Mouse (Mus musculus) bone marrow macrophage, adult 2 months (primary cell): ENCODE measurements around the gene Ndufaf3. TPM values are rescaled to one million over a fixed set of nuclear protein-coding genes. Genes with fewer than 3 reads are reported as not detected.

Experiments used
- H3K27ac ChIP-seq: 2 replicates; pipeline ENCODE4 v1.5.1; 2012; ENCODE audit warnings: low read depth, low read length; ENCODE audit not compliant: insufficient read depth
- H3K4me1 ChIP-seq: 2 replicates; pipeline ENCODE4 v1.6.1; 2012; ENCODE audit warnings: low read length; ENCODE audit not compliant: control insufficient read depth, insufficient read depth
- H3K4me3 ChIP-seq: 2 replicates; pipeline ENCODE4 v1.5.1; 2012; ENCODE audit warnings: mild to moderate bottlenecking, low read length, moderate library complexity; ENCODE audit not compliant: insufficient read depth
- CTCF ChIP-seq: IDR thresholded peaks from 2 replicates; pipeline ENCODE4 v1.5.1; 2012; ENCODE audit warnings: low read depth, mild to moderate bottlenecking, low read length, moderate library complexity
- POLR2A ChIP-seq: IDR thresholded peaks from 2 replicates; pipeline ENCODE4 v1.6.1; 2012; ENCODE audit warnings: mild to moderate bottlenecking, low read depth, low read length, borderline replicate concordance
- polyA plus RNA-seq: library from polyadenylated mRNA; stranded (reverse); fragments of >200 nt; gene quantifications from 2 replicates; pipeline ENCODE4 v1.2.4, GENCODE M21; 2012; ENCODE audit not compliant: missing spikeins, insufficient read depth, insufficient read length

The Ndufaf3 gene
- polyA plus RNA-seq, 1 experiment: 29.7 TPM

DNA sequence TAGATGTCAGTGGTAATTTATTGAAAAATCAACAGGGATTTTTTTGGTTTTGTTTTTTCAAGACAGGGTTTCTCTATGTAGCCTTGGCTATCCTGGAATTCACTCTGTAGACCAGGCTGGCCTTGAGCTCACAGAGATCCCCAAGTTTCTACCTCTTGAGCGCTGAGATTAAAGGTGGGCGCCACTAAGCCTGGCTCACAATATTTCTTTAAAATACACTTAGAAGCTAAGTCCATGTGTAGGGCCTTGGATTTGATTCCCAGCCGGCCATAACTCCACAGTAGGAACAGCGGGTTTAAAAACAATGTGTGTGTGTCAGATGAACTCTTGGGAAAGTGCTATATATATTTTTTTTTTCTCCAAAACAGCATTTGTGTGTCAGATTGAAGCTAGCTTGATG is 43.9 kb downstream of the Ndufaf3 start:
- Histone ChIP-seq H3K4me3 (no peak overlapping the region), H3K27ac (no peak overlapping the region), H3K4me1 (peaks cover 16% of the 10 kb centered on the region)
- TF ChIP-seq CTCF (no peak), POLR2A (no peak)

DNA sequence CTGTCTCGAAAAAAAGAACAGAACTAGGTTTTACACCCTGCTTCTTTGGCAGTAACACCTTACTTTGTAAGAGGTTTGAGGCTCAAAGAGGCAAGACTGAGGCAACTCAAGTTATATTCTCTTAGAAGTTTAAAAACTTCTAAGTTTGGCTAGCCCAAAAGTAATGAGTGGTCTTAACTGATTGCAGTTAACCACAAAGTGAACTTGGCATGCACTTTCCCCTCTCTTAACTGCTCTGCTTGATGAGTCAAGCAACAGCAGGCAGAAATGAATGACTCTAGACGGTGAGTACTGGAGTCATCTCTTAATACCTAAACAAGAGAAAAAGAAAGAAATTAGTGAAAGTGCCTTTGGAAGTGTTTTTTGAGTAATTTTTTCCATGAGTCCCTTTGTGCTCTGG is 45.6 kb downstream of the Ndufaf3 start:
- TF ChIP-seq POLR2A: no peak
- TF ChIP-seq CTCF: no peak

GRCm38 (mm10) chr9:108517931-108518332 is 49.3 kb downstream of the Ndufaf3 start:
- Histone ChIP-seq H3K4me3 (peak overlapping the region; percentile 67), H3K4me1 (peaks cover 16% of the 10 kb centered on the region), H3K27ac (peak overlapping the region; percentile 71)
- TF ChIP-seq POLR2A (no peak), CTCF (no peak)

More for the DNA sequence above, 45.6 kb downstream of the Ndufaf3 start:
- H3K4me3 ChIP-seq: no peak overlapping the region
- peaks cover 16% of the 10 kb centered on the region for H3K4me1 ChIP-seq
- no peak overlapping the region for H3K27ac ChIP-seq

DNA sequence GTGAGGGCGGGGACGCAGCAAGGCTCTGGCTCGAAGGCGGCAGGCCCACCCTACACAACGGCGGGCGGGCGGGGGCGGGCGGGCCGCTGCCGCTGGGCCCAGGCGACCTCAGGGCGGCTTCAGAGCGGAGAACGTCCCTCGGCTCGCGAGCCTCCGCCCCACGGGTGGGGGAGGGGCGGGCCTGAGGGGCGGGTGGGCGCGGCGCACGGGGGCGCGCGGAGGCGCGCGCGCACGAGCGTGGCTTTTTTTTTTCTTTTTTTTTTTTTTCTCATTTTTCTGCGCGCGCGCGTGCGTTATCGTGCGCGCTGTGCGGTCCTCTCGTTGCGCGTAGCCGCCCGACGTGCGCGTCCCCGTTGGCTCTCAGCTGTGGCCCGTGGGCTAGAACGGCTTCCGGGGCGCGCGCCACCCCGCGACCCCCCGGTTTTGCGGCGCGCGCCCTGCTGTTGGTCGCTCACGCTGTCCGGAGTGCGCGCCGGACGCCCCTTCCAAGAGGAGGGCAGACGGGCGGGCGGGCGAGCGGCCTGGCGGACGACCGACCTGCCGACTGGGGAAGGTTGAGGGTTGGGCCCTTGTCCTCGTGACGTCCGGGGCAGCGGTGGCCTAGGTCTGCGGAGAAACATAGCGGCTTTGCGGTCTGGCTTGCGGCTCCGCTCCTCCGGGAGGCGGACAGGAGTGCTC is 49.8 kb downstream of the Ndufaf3 start:
- H3K4me1 ChIP-seq: peaks cover 16% of the 10 kb centered on the region
- H3K27ac ChIP-seq: peak overlapping the region; percentile 95
- no peak for TF ChIP-seq POLR2A
- TF ChIP-seq CTCF: no peak
- H3K4me3 ChIP-seq: peak overlapping the region; percentile 96

DNA sequence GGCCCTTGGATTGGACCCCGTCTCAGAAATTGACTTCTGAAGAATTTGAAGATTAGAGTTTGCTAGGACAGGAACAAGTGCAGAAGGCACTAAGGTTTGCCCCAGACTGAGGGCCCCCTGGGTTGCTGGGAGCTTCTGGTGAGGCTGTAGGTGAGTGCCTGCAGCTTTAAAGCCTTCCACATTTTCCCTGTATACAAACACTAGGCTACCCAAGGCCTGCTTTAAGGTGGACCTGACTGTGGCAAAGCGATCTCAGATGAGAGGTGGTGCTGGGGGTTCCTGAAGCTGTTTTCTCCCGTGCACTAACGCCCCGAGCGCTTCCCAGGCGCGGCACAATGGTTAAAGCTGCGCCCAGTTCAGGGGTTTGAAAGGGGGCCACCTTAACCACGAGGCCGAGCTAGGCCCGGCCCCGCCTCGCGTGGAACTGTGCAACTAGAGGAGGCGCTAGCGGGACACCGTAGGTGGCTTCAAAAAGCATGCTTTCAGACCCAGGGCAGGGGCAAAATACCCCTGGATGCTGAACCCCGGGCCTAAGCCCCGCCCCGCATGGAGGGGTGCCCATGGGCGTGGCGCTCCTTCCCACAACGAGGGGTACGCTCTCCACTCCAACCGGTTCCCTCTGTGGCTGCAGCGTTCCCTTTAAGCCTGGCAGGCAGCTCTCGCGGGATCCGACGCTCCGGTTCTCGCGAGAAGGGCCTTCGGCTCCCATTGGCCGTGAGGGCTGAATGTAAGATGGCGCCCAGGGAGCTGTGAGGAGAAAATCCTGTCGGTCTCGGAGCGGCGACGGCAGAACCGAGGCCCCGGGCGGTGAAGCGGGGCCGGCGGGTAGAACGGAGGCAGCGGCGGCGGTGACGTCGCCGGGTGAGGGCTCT is 50.6 kb downstream of the Ndufaf3 start, which contains the start of gene Qrich1:
TSS of gene Qrich1 (plus strand) at position 427 of the 872 bp plus-strand sequence.
- Histone ChIP-seq H3K27ac (peak within 1 kb of the TSS; percentile 95), H3K4me1 (peaks cover 14% of the 10 kb centered on the region), H3K4me3 (peak within 1 kb of the TSS; percentile 96)
- TF ChIP-seq CTCF (no peak), POLR2A (no peak)

Other genes with a start within 250 kb of the Ndufaf3 start
- gene Gpx1, start 228.5 kb downstream of the Ndufaf3 start, polyA plus RNA-seq: 531 and 533 TPM in 2 replicates
- gene Usp4, start 219.6 kb downstream of the Ndufaf3 start, polyA plus RNA-seq: 70.1 and 70.9 TPM in 2 replicates
- gene 1700102P08Rik, start 174.6 kb downstream of the Ndufaf3 start, polyA plus RNA-seq: not detected in 2 replicates
- not detected in 2 replicates for gene Ccdc36, start 138.9 kb downstream of the Ndufaf3 start, polyA plus RNA-seq
- not detected in 2 replicates for gene BC048562, start 131.0 kb downstream of the Ndufaf3 start, polyA plus RNA-seq
- gene Ccdc71, start 106.9 kb downstream of the Ndufaf3 start, polyA plus RNA-seq: 17.3 and 18.1 TPM in 2 replicates
- gene Klhdc8b, start 105.9 kb downstream of the Ndufaf3 start, polyA plus RNA-seq: 3.6 and 6.2 TPM in 2 replicates
- gene Lamb2, start 87.7 kb downstream of the Ndufaf3 start, polyA plus RNA-seq: 2.7 and 3.4 TPM in 2 replicates
- gene Usp19, start 76.8 kb downstream of the Ndufaf3 start, polyA plus RNA-seq: 86.8 and 87.1 TPM in 2 replicates
- 165 and 180 TPM in 2 replicates for gene Qars, start 59.7 kb downstream of the Ndufaf3 start, polyA plus RNA-seq
- 73.6 and 80.9 TPM in 2 replicates for gene Qrich1, start 50.6 kb downstream of the Ndufaf3 start, polyA plus RNA-seq
- 44.2 and 59.9 TPM in 2 replicates for gene Impdh2, start 7.1 kb downstream of the Ndufaf3 start, polyA plus RNA-seq
- gene Dalrd3, start 2.5 kb upstream of the Ndufaf3 start, polyA plus RNA-seq: 44.7 and 52.7 TPM in 2 replicates
- gene Wdr6, start 11.3 kb upstream of the Ndufaf3 start, polyA plus RNA-seq: 8.0 and 8.5 TPM in 2 replicates
- not detected in 2 replicates for gene P4htm, start 30.2 kb upstream of the Ndufaf3 start, polyA plus RNA-seq
- gene Arih2, start 82.0 kb upstream of the Ndufaf3 start, polyA plus RNA-seq: 38.4 and 43.1 TPM in 2 replicates
- 28.5 and 29.9 TPM in 2 replicates for gene Slc25a20, start 94.7 kb upstream of the Ndufaf3 start, polyA plus RNA-seq
- 35.2 and 37.6 TPM in 2 replicates for gene Prkar2a, start 121.9 kb upstream of the Ndufaf3 start, polyA plus RNA-seq
- 37.3 and 40.7 TPM in 2 replicates for gene Ip6k2, start 216.4 kb upstream of the Ndufaf3 start, polyA plus RNA-seq
- gene Nckipsd, start 240.9 kb upstream of the Ndufaf3 start, polyA plus RNA-seq: 25.6 and 29.0 TPM in 2 replicates